Mouse (Mus musculus): ENCODE results near the gene Ndufa5. TPM values are rescaled to one million over a fixed set of nuclear protein-coding genes. Genes with fewer than 3 reads are reported as not detected.

Gene Ndufa5
- 529 and 602 TPM in 2 replicates for total RNA-seq (2021)
- long read RNA-seq, experiment 1, transcript Ndufa5-202 (4 exons, 315 nt): minor isoform, 19 of 451 reads
- long read RNA-seq, experiment 1, transcript Ndufa5-201 (5 exons, 875 nt): major isoform, 366 of 451 reads
- long read RNA-seq, experiment 1, partial matches to known transcripts: 60 of 451 reads
- long read RNA-seq, experiment 1, other reads (novel, unspliced or antisense): 3 of 451 reads
- long read RNA-seq, experiment 2, transcript Ndufa5-202 (4 exons, 315 nt): minor isoform, 19 of 601 reads
- long read RNA-seq, experiment 2, transcript Ndufa5-201 (5 exons, 875 nt): major isoform, 458 of 601 reads
- long read RNA-seq, experiment 2, partial matches to known transcripts: 109 of 601 reads
- long read RNA-seq, experiment 2, other reads (novel, unspliced or antisense): 9 of 601 reads

DNA sequence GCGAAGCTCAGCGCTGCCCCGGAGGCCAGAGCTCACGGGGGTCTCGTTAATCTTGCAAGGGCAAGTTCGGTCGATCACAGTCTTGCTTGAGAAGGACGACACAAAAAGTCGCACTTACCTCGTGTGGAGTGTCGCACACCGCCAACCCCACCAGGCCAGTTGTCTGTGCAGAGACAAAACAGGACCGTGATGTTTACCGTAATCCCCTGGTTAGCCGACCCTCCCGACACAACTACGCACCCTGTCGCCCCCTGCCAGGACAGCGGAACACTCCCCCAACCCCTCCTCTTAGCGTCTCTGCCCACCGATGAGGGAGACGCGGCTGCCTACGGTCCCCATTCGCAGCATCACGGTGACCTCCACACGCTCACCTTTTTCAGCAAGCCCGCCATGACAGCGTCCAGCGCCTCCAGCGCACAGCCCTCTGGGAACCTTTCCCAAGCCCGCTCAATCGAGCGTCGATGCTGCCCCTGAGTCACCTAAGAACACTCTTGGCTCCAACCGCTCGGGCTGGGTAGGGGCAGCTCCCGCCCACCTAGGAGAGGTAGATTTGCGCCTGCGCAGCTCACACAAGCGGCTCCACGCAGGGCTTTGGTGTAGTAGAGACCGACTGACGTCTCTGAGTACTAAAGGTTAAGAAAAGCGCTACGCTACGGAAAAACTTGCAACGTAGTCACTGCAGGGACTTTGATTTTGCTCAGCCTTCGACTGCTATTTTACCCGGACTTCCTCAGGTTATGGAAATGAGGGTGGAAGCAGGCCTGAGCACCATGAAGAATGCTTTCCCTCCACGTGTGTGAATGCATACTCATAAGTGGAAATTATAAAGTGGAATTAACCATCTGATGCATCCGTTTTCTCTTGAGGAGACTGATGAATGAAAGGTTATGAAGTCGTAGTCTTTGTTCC lies at the start of gene Ndufa5:
Gene Ndufa5, minus strand, starts transcription at position 859 of the 909 bp plus-strand sequence.
- DNase-seq: peak; percentile 97

DNA sequence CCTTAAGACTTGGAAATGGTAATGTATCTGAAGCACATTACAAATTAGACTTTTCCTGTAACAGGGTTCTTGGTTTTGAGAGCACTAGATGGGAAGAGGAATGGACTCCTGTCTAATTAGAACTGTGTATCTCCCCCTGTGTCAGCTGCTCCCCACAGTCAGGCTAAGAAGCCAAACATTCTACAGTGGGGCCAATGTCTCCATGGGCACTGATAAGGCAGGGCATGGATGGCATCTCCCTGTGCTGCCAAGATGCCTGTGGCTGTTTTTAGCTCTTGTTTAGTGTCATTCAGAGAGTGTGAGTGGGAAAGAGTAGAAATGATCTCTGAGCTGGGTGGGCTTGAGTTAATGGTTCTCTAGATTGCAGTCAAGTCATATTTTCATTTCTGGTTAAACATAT lies 45.5 kb upstream of the Ndufa5 start:
- DNase-seq: no peak

DNA sequence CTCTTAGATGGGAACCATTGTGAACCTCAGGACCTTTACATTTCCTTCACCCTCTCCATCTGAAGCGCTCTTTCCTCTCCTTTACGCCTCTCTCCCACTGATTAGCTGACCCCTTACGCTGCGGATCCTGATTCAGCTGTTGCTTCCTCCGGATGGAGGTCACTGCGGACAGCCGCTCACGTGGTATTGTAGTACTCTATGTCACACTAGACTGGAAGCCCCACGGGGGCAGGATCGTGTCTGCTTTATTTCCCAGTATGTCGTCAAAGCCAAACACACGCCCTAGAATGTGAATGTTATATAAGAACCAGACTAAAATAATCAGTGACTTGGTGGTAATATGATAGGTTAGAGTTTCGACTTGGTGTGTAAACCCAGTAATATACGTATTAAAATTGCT lies 44.6 kb upstream of the Ndufa5 start:
- no peak for DNase-seq

DNA sequence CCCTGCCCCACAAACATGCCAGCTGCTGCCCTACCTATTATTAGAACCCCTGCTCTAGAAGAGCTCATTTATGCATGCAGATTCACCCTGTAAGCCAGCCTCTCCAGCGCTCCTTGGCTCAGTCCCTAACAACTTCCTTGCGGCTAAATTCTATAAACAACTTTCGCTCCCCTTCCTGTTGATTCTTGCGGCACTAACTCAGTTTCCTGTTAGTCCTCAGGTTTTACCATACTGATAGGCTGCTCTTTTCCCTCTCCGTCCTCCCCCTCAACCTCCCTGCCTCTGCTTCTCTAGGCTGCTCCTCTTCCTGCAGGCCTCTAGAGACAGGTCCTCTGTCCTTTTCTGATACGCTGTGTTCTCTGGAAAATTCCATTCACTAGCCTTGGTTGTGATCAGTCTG lies 43.3 kb upstream of the Ndufa5 start:
- DNase-seq: peak; percentile 9

DNA sequence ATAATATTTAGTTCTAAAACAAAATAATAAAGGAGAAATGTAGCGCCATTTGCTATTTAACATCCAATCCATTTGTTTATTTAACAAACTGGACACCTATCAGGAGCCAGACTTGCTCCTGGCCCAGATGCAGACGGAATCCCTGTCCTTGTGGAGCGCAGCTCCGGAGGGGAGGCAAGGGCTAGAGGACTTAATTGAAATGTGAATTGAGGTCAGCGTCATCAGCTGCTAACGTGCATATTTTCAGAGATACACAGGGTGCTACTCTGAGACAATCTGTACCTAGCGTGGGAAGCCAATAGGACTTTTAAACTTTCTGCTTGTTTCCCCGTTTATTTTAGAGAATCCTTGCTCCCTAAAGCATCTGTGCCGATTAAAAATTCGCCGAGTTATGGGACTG lies 42.5 kb upstream of the Ndufa5 start:
- no peak for DNase-seq

DNA sequence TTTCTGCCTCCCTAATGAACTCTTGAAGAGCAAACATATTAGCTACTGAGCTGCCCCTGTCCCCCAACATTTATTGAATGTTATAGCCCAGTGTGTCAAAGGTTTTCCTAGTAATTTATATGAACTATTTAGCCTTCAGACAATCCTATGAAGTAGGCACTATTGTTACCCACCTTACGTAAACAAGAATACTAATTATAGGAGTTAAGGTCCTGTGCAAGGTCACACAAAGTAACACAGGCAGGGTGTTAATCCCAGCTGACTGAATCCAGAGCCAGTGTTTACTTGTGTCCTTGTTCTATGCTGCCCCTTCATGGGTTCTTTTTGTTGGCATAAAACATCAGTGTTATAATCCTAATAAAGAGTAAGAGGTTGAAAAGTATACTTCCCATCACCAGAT lies 41.9 kb upstream of the Ndufa5 start:
- no peak for DNase-seq

DNA sequence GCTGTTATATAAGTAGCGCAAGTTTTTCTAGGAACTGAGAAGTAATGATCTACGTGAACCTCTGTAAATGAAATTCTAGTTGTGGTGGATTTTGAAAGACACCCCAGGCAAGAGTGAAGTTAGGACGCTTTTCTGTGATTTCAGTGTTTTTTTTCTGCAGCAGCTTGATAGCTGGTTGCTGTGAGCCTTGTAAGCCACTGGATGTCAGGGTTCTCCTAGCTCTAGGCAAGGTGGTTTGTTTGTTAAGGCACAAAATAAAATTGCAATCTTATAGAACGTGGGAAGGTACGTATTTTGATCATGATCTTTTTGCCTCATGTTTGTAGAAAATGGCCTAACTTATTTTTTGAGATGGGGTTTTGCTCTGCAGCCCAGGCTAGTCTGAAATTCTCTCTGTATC lies 41.1 kb upstream of the Ndufa5 start:
- no peak for DNase-seq

DNA sequence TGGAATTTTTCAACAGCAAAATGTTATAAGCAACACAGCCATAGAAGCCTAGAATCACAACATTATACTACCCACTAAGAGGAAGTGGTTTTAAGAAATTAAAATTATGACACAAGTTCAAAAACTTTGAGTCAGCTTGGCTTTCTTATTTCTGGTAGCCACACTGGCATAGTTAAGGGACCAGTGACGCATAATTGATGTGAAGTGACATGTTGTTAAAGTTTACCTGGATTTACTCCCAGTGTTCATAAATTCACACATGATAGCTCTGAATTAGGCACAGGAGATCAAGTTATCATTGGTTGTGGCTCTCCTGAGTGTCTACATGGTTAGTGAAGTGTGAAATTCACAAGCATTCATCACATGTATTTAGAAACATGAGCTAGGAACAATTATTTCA lies 37.1 kb upstream of the Ndufa5 start:
- DNase-seq: no peak

DNA sequence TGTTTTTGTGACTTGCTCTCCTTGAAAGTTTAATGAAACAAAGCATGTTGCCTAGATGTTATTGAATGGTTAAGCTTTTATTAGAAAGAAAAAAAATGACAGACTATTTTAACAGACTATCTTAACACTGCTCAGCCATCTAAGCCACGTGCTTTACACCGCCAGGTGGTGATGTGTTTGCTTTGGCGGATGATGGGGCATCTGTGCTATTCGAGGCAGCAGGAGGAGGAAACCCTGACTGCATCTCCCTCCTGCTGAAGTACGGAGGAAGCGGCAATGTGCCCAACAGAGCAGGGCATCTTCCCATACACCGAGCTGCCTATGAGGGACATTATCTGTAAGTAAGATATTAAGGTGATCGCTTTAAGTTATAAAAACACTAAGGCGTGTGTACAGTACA lies 36.3 kb upstream of the Ndufa5 start:
- no peak for DNase-seq

DNA sequence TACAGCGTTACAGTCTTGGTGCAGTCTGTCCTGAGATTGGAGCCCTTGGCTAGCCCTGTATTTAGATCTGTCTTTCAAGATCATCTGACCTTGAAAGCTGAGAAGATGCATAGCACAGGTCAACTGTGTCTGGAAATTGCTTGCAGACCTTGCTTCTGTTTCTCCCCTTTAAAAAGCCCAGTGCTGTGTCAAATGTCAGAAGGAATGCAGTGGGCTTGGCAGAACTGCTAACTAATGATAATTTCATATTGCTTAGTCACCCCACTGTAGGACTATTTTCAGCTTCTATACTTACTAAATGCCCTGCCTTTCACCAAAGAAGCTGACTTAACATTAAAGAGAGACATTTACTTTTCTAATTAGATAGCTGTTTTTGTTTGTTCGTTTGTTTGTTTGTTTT lies 27.7 kb upstream of the Ndufa5 start:
- no peak for DNase-seq

DNA sequence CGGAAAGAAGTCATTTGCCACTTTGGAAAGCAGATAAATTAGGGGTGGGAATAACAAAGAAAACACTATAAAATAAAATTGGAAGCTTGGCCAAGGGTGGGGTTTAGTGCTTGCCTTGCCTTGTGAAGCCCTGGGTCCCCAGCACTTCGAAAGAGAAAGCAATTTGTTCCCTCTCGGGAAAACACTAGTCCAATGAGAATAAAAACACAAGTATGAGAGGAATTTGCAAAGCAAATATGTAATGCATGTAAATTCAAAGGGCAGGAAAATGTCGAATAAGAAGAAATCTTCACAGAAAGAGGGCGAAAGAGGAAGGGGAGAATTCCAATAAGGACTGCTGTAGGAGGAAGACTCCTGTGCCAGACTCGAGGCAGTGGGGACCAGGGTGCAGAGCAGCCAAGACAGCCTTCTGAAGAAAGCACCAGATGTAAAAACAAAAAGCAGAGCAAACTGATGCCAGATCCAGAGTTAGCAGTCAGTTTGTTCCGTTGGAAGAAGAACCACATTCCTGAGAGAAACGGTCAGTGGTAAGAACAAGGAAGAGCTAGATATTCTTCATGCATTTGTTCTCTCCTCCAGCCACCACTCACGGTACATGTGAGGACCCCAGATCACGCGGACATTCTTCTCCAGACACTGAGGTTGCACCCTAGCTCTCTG lies 26.7 kb upstream of the Ndufa5 start:
- DNase-seq: no peak

DNA sequence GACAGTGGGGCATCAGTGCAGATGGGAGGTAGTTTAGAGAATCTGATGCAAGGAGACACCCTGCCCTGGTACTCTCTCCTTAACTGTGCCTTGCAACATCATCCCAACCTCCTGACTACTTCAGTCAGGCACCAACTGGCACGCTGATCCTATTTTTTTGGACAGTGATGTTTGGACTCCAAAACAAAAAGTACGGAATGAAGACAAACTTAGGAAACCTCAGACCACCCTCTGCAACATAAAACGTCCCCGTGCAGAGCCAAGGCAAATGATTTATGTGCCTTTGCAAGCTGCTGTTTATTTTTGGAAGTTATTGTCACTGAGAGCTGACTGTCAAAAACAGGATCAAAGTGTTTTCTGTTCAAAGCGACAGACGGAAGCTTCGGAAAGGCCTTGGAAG lies 24.2 kb upstream of the Ndufa5 start:
- no peak for DNase-seq

DNA sequence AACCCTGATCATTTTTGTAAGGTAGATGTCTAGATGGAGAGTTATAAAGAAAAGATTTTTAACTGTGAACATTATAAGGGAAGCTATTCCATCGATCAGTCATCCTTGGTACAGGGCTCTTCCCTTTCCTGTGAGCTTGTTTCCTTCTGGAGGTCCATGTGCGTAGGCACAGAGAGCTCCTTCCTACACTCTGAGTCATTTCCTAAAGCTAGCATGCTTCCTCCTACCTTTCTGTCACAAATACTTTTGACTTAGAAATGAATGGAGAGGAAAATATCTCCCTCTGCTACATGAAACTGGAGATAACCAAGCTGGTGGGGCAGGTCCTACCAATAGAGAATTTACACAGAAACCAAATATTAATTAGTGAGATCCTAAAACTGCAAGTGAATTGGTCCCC lies 22.0 kb upstream of the Ndufa5 start:
- DNase-seq: no peak

DNA sequence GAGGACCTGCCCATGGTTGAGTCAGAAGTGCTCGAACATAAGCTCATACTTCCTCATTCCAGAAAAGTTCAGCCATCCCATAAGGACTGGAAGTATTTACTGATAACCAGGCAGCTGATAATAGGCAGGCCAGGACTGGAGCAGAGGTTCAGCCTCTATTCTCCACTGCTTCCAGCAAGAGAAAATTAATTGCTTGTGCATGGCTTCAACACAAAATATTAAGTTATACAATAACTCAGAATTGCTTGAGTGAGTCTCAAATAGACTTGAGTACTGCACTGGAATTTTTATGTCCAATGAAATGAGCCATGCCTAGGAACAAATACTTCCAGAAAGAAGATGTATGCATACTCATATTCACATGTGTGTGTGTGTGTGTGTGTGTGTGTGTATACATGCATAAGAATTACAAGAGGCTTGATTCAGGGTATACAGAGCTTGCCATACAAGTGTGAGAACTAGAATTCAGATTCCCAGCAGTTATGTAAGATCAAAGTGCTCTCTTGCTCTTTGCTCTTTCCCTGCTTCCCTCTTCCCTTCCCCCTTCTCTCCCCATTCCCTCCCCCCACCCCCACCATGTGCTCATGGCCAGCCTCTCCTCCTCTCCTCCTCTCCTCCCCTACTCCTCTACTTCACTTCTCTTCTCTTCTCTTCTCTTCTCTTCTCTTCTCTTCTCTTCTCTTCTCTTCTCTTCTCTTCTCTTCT lies 19.1 kb upstream of the Ndufa5 start:
- no peak for DNase-seq

DNA sequence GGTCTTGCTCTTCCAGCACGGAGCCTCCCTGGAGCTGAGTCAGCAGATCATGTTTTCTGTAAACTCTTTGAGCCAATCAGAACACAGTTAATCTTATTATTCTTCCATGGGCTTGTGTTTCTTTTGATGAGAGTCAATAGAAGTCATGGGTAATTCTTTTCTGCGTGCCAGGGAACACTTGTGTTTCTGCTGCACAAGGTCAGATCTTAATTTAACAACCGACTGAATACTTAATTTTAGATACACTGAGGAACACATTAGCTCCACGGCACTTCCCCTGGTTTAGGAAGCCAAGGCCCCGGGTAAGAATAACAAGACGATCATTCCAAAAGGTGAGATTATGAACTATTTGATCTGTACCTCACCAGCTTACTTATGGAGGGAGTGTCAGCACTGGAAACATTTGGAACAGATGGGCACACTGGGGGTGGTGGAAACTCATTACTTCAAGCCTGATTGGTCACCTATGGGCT lies 15.3 kb upstream of the Ndufa5 start:
- no peak for DNase-seq

DNA sequence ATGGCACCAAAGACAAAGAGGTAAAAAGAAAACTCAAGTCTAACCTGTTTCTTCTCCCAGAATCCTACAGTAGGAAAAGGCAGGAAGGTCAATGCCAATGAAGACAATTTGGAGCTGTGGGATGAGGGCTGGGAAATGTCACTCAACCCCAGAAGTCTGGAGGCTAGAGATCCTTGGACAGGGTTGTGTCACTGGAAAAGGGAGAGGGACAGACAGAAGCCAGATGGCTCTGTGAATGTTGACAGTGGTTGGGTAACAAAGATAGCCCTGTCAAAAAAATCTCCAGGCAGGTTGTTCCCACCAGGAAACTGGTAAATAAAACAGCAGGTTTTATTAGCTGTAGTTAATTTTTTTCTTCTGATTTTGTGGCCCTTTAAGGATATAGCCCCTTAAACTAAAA lies 14.6 kb upstream of the Ndufa5 start:
- DNase-seq: no peak

DNA sequence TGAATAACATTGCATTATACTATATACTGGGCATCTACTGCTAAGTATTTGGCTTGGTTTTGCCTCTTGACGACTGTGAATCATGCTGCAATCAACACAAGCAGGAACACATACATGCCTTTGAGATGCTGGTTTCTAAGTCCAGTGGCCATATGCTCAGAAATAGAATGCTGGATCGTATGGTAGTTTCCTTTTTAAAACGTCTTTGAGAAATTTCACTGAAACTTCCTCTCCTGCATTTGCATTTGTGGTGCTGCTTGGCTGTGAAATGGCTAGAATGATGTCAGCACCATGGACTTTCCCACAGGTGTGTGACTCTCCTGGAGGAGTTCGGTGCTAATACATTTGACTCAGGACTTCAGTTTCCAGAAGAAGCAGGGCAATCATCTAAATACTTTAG lies 12.3 kb upstream of the Ndufa5 start:
- no peak for DNase-seq

DNA sequence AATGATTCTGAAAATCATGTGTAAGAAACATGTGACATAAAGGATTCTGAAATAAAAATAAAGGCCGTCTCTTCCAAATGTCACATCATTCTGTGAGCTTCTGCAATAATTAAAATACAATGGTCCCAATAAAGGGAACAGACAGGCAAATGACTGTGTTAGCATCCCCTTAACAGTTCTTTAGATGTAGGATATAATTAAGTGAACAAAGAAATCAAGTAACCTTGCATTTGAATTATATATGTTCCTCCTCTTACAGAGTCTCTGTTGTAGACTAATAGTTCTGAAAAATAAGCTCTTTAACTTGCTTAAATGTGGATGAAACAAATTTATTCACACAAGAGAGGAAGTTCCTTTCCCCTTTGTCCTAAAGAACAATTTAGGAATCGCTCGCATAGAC lies 10.6 kb upstream of the Ndufa5 start:
- no peak for DNase-seq

DNA sequence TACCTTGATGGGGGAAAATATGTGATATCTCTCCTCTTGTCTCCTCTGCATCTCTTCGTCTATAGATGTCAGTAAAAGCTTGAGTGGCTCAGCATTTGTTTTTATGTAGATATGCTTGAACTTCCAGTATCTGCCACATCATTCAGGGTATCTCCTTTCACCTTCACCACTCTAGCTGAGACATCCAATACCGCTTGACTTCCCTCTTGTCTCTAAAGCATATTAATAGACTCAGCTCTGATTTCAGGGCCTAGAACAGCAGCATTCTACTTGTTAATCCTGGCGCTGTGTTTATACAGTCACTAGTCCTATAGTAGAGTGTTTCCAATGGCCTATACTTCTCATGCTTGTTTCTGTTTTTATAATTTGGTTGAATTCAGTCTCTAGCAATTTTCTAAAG lies 5.0 kb upstream of the Ndufa5 start:
- DNase-seq: no peak

DNA sequence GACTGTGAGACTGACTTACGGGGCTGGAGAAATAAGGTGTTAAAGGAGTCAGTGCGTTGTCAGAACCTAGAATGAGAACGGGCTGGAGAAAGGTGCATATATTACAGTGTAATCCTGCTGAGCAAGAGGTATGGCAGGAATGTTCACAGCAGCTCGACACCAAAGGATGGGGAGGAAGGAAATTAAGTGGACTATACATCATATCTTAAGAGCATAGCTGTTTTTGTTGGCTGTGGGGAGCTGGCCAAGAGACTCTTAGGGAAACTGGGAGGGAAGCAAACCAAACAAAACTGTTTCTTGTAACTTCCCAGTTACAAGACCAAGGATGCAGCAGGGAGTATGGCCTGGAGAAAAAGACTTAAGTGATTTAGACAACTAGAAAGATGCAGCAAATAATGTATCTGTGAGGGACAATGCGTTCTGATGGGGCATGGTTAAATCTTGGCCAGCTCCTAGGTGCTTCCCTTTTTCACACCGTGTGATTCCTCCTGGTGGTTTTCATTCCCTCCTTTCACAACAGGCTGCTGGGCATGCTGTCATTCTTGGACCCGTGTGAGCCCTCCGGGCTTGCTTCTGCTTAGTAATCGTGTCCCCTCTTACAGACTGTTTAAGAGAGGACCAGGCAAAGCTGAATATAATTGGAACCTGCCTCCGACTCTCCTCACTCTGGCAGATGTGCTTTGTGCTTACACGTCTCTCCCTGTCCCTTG lies 3.1 kb upstream of the Ndufa5 start:
- no peak for DNase-seq

DNA sequence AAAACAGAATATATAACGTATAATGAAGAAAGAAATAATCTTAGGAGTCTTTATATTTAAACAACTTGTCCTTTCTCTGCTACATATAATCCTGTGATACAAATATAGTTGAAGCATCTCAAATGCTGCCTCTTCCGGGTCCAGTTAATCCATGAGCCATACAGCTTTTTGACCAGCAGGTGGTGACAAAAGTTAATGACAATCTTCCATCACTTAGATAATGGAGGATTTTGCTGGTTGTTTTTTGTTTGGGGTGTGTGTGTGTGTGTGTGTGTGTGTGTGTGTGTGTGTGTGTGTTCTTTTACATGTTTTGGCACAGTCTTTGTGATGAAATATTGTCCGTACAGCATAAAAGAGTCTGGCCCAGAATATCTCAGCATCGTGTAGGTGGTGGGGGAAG lies 2.4 kb upstream of the Ndufa5 start:
- peak; percentile 56 for DNase-seq

DNA sequence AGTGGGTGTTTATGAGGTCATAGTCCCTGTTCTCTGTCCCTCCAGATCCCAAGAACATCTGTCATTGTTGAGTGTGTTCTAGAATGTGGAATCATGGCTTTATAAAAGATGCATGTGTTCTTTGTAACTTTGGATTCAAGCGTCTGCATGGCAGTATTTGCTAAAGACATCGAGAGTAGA lies 141 bp upstream of the Ndufa5 start, which contains the start of gene Asb15:
Gene Asb15, plus strand, starts transcription at position 81 of the 180 bp plus-strand sequence.
- DNase-seq: no peak
